Mouse (Mus musculus): ENCODE data around the gene Manf. TPM values are rescaled to one million over a fixed set of nuclear protein-coding genes. Genes with fewer than 3 reads are reported as not detected.

Manf gene
- total and polyA plus RNA-seq, 3 experiments: 181 to 358 (median 292) TPM

DNA sequence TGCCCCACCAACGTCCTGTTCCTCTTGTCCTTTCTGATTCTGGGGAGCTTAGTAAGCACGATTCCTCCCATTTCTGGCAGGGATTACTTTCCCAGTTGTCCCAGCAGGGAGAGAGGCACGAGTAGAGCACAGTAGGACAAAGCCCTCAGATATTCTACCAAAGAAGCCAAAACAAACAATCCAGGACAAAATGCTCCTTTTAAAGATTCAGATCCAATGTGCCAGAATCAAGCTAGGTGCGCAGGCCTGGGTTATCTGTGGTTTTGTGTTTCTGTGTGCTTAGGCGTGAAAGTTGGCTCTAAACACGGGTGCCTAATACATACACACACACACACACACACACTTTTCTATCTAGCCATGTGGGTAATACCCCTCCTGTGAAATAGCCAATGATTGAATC is 73.6 kb downstream of the Manf start:
- dilution Hi-C loops (cut with MboI; ENCODE audit: extremely low pct_ligation_motif_present, extremely low pct_unique_long_range_greater_than_20kb, low sequenced_read_pairs) (no loop called here), in situ Hi-C loops (cut with MboI; ENCODE audit: low pct_ligation_motif_present, low pct_unique_long_range_greater_than_20kb, low sequenced_read_pairs) (loop anchor here (10.0 kb wide), 1 partner anchor 133 kb away; the partner anchor contains the start of gene Tex264)
- DNase-seq (ENCODE audit: extremely low read depth): no peak
- H3K36me3 ChIP-seq (replicated peaks in 1 of 2; ENCODE audit: control insufficient read depth in 1 of 2, insufficient read depth in 1 of 2, low read length in 1 of 2): no peaks in the 10 kb centered on the region
- H3K4me2 ChIP-seq (ENCODE audit: insufficient read depth, low read depth, poor library complexity, severe bottlenecking): no peak overlapping the region
- H3K27me3 ChIP-seq (replicated peaks): no peaks in the 10 kb centered on the region
- peaks cover 0 to 3% of the 10 kb centered on the region in 2 experiments; a peak in 2 of 4 replicates for H3K4me1 ChIP-seq (ENCODE audit: control insufficient read depth in 1 of 2, insufficient read depth in 2 of 2)
- no peak overlapping the region for H3K9ac ChIP-seq (ENCODE audit: insufficient read depth, low read depth)
- no peaks in the 10 kb centered on the region for H3K9me3 ChIP-seq (replicated peaks; ENCODE audit: low read length)
- H3K27ac ChIP-seq (ENCODE audit: insufficient read depth, low read depth): no peak overlapping the region
- H3K79me2 ChIP-seq (replicated peaks; ENCODE audit: control insufficient read depth, extremely low read depth, insufficient read depth, poor library complexity, severe bottlenecking): peaks cover 4% of the 10 kb centered on the region
- TF ChIP-seq JUND (conservative IDR thresholded peaks at IDR 0.05; ENCODE audit: low read depth, low read length): no peak
- no peak overlapping the region for H3K4me3 ChIP-seq (replicated peaks in 1 of 3; ENCODE audit: low read depth in 2 of 3, low read length in 2 of 3, poor library complexity in 1 of 3)

DNA sequence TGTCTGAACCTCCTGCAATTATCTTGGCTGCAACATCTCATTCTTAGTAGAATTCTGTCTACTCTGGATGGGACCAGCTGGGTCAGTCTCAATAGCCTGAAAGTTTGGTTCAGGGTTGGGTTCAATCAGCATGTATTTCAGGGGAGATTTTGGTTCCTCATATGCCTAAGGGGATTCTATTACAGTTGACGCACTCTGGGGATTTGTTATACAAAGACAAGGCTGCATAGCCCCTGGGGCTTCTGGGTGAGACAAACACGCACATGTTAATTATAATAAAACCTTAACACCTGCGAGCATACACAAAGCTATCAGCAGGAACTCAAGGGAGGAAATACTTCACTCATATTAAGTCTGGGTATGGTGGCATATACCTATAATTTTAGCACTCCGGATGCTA is 85.3 kb downstream of the Manf start:
- H3K27me3 ChIP-seq (replicated peaks): peaks cover 14% of the 10 kb centered on the region
- no peak for TF ChIP-seq USF1 (IDR thresholded peaks at IDR 0.05; ENCODE audit: low read depth, low read length)
- no peaks in the 10 kb centered on the region for H3K4me1 ChIP-seq (ENCODE audit: control insufficient read depth in 1 of 2, insufficient read depth in 2 of 2)
- DNase-seq (ENCODE audit: extremely low read depth): no peak
- no peak overlapping the region for H3K4me2 ChIP-seq (ENCODE audit: insufficient read depth, low read depth, poor library complexity, severe bottlenecking)
- H3K9me3 ChIP-seq (replicated peaks; ENCODE audit: low read length): peaks cover 30% of the 10 kb centered on the region
- no peaks in the 10 kb centered on the region for H3K79me2 ChIP-seq (replicated peaks; ENCODE audit: control insufficient read depth, extremely low read depth, insufficient read depth, poor library complexity, severe bottlenecking)
- no peak overlapping the region for H3K9ac ChIP-seq (ENCODE audit: insufficient read depth, low read depth)
- H3K27ac ChIP-seq (ENCODE audit: insufficient read depth, low read depth): no peak overlapping the region
- H3K4me3 ChIP-seq (replicated peaks in 1 of 3; ENCODE audit: low read depth in 2 of 3, low read length in 2 of 3, poor library complexity in 1 of 3): no peak overlapping the region
- in situ Hi-C loops (cut with MboI; ENCODE audit: low pct_ligation_motif_present, low pct_unique_long_range_greater_than_20kb, low sequenced_read_pairs): no loop called here
- dilution Hi-C loops (cut with MboI; ENCODE audit: extremely low pct_ligation_motif_present, extremely low pct_unique_long_range_greater_than_20kb, low sequenced_read_pairs): no loop called here
- H3K36me3 ChIP-seq (replicated peaks in 1 of 2; ENCODE audit: control insufficient read depth in 1 of 2, insufficient read depth in 1 of 2, low read length in 1 of 2): no peaks in the 10 kb centered on the region

- Histone ChIP-seq H3K27ac (ENCODE audit: insufficient read depth, low read depth) (no peak overlapping the region), H3K4me3 (replicated peaks in 1 of 3; ENCODE audit: low read depth in 2 of 3, low read length in 2 of 3, poor library complexity in 1 of 3) (no peak overlapping the region), H3K4me2 (ENCODE audit: insufficient read depth, low read depth, poor library complexity, severe bottlenecking) (no peak overlapping the region), H3K79me2 (replicated peaks; ENCODE audit: control insufficient read depth, extremely low read depth, insufficient read depth, poor library complexity, severe bottlenecking) (peaks cover 8% of the 10 kb centered on the region; the same call in 1 of the 2 replicates), H3K36me3 (replicated peaks in 1 of 2; ENCODE audit: control insufficient read depth in 1 of 2, insufficient read depth in 1 of 2, low read length in 1 of 2) (no peaks in the 10 kb centered on the region), H3K4me1 (ENCODE audit: control insufficient read depth in 1 of 2, insufficient read depth in 2 of 2) (peaks cover 3 to 20% of the 10 kb centered on the region in 2 experiments; a peak in 3 of 4 replicates), H3K9me3 (replicated peaks; ENCODE audit: low read length) (no peaks in the 10 kb centered on the region), H3K27me3 (replicated peaks) (peaks cover 25% of the 10 kb centered on the region), H3K9ac (ENCODE audit: insufficient read depth, low read depth) (no peak overlapping the region)
- DNase-seq (ENCODE audit: extremely low read depth): no peak
- in situ Hi-C loops (cut with MboI; ENCODE audit: low pct_ligation_motif_present, low pct_unique_long_range_greater_than_20kb, low sequenced_read_pairs): no loop called here
- dilution Hi-C loops (cut with MboI; ENCODE audit: extremely low pct_ligation_motif_present, extremely low pct_unique_long_range_greater_than_20kb, low sequenced_read_pairs): loop anchor here (25.0 kb wide), 1 partner anchor 104 kb away; the partner anchor contains the start of gene Tex264
- TF ChIP-seq CHD1 (IDR thresholded peaks at IDR 0.05; ENCODE audit: low read depth, low read length): no peak
- TF ChIP-seq IRF4 (IDR thresholded peaks at IDR 0.05; ENCODE audit: low read depth, low read length): no peak
- no peak for TF ChIP-seq MYC (IDR thresholded peaks at IDR 0.05; ENCODE audit: low read depth, low read length)
- TF ChIP-seq BHLHE40 (IDR thresholded peaks at IDR 0.05; ENCODE audit: low read depth, low read length): no peak
- TF ChIP-seq MAX (IDR thresholded peaks at IDR 0.05; ENCODE audit: low read length): no peak
- no peak for TF ChIP-seq GABPA (IDR thresholded peaks at IDR 0.05; ENCODE audit: insufficient replicate concordance, low read depth, low read length)
Observed at GRCm38 (mm10) chr9:106790831-106791230, 100.9 kb downstream of the Manf start.

Measured in CH12.LX (cell line).